Mouse (Mus musculus) forebrain, embryonic 15.5 days (tissue): ENCODE measurements around the gene Lsamp. TPM values are rescaled to one million over a fixed set of nuclear protein-coding genes. Genes with fewer than 3 reads are reported as not detected.
A peak's percentile ranks its signal among the peaks of the same experiment; 100 is the strongest.

ENCODE experiments used
- ATAC-seq: fragments of 200-750 bp; cut with Nextera tagmentation; replicated peaks from 2 replicates; pipeline ENCODE4 v1.8.0; 2017; ENCODE audit warnings: mild to moderate bottlenecking, moderate TSS enrichment, moderate library complexity
- H3K27ac ChIP-seq: fragments of 300-500 bp; sonication (generic); replicated peaks from 2 replicates; pipeline ENCODE4 v1.5.1; 2015; ENCODE audit warnings: mild to moderate bottlenecking, inconsistent platforms
- H3K27me3 ChIP-seq: fragments of 300-500 bp; sonication (generic); 2 replicates; pipeline ENCODE4 v1.6.1; 2015; ENCODE audit warnings: inconsistent platforms
- H3K36me3 ChIP-seq: fragments of 300-500 bp; sonication (generic); 2 replicates; pipeline ENCODE4 v1.6.1; 2015; ENCODE audit warnings: mild to moderate bottlenecking, inconsistent platforms
- H3K4me1 ChIP-seq: fragments of 300-500 bp; sonication (generic); 2 replicates; pipeline ENCODE4 v1.6.1; 2015; ENCODE audit warnings: inconsistent platforms
- H3K4me2 ChIP-seq: fragments of 300-500 bp; sonication (generic); replicated peaks from 2 replicates; pipeline ENCODE4 v1.6.1; 2015; ENCODE audit warnings: mild to moderate bottlenecking, inconsistent platforms
- H3K4me3 ChIP-seq: fragments of 300-500 bp; sonication (generic); 2 replicates; pipeline ENCODE4 v1.5.1; 2015; ENCODE audit warnings: mild to moderate bottlenecking, inconsistent platforms
- H3K9ac ChIP-seq: fragments of 300-500 bp; sonication (generic); replicated peaks from 2 replicates; pipeline ENCODE4 v1.6.1; 2015; ENCODE audit warnings: mild to moderate bottlenecking, inconsistent platforms
- H3K9me3 ChIP-seq: fragments of 300-500 bp; sonication (generic); 2 replicates; pipeline ENCODE4 v1.6.1; 2016; ENCODE audit warnings: inconsistent platforms
- WGBS: fragments of 180-500 bp; shearing (Covaris S2); methylation state at CpG from one replicate; pipeline ENCODE4 v1.1.7; 2015; ENCODE audit warnings: mixed read lengths; 5-methylcytosine and 5-hydroxymethylcytosine counted together
- polyA plus RNA-seq: library from polyadenylated mRNA; unstranded; fragments of >200 nt; fragmentation: Nextera tagmentation; extraction: Ambion mirVana; gene quantifications from 2 replicates; pipeline ENCODE4 v1.2.1, GENCODE M21; 2015

Lsamp gene
- polyA plus RNA-seq, 1 experiment from 2014 or later: 61.0 TPM

DNA sequence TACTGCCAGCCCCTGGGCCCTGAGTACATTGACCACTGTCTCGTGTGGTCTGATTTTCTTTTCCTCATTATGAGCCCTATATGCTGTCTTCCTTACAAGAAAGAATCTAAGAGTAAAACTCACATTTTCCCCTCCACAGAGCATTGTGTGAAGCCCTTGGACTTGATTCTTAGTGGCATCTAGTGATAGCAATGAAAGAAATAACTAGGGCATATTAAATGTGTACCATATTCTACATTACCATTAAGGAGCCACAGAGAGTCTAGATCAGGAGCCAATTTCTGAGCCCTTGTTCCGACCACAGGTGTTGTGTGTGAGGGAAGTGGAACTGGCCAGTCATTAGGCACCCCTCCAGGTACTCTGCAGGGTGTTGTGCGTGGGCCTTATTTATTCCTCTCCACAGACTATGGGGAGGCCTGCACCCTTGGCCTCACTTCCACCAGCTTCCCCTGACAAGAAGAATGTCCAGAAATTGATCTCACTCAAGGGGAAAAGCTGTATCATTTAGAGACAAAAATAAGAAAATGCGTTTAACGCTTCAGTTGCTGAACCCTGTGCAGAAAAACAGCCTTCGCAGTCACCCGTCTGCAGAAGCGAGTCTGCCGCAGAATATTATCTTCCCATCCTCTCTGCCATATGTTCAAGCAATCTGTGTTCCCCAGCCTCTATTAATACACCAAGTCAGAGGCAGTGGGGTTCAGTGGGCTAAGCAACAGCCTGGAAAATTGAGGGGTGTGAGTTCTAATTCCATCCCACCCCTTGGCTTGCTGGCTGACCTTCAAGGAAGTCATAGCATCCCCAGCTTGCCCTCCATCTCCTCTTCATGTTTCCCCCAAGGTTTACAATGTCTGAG is 2032.9 kb downstream of the Lsamp start:
- peaks cover 10% of the 10 kb centered on the region for H3K4me1 ChIP-seq
- no peak overlapping the region for H3K4me2 ChIP-seq
- WGBS: 66% methylated on average over 9 of the region's 9 CpGs
- H3K36me3 ChIP-seq: no peaks in the 10 kb centered on the region
- H3K4me3 ChIP-seq: no peak overlapping the region
- no peaks in the 10 kb centered on the region for H3K27me3 ChIP-seq
- H3K9me3 ChIP-seq: no peaks in the 10 kb centered on the region
- H3K9ac ChIP-seq: no peak overlapping the region
- peak; percentile 72; the same call in 1 of the 2 replicates for ATAC-seq
- H3K27ac ChIP-seq: peak overlapping the region; percentile 62; the same call in 1 of the 2 replicates

DNA sequence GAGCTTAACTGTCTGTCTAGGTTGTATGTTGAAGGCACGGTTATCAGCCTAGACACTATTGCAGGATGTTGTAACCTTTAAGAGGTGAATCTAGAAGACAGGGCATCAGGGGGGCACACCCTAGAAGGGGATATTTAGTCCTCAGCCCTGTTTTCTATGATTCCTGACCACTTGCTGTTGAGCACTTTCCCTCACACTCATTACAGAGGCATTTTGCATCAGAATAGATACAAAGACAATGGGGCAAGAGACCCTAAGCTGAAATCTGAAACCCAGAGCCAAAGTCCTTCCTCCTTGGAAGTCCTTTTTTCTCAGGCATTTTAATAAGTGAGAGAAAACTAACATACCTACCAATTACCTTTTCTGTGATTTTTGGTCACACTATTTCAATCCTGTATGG is 2038.4 kb downstream of the Lsamp start:
- Histone ChIP-seq H3K36me3 (no peaks in the 10 kb centered on the region), H3K27ac (no peak overlapping the region), H3K27me3 (no peaks in the 10 kb centered on the region), H3K4me2 (no peak overlapping the region), H3K4me3 (no peak overlapping the region), H3K4me1 (0 out of 2 replicates have a peak, but pooled peaks cover 2% of the 10 kb centered on the region), H3K9me3 (no peaks in the 10 kb centered on the region), H3K9ac (no peak overlapping the region)
- WGBS: 15% methylated on average over 1 of the region's 1 CpGs
- ATAC-seq: no peak

DNA sequence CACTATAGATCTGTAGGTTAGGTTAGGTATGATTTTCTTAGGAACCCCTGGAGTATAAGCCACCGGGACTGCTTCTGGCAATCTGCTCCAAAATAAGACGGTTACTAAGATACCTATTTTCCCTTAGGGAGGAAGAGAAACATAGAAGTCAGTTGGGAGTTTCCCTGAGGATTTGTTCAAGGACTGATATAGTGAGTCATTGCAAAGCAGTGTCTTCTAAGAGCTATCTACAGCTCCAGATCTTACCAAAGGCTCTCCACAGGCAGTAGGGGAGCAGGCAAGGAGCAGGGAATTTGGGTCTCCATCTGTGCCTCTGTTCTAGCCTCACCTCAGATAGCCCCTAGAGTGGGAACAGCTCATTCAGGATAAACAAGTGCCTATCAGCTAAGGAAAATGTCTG is 2047.9 kb downstream of the Lsamp start:
- Histone ChIP-seq H3K9ac (no peak overlapping the region), H3K9me3 (no peaks in the 10 kb centered on the region), H3K4me2 (no peak overlapping the region), H3K4me1 (no peaks in the 10 kb centered on the region), H3K27ac (no peak overlapping the region), H3K27me3 (no peaks in the 10 kb centered on the region), H3K36me3 (no peaks in the 10 kb centered on the region), H3K4me3 (no peak overlapping the region)
- no peak for ATAC-seq
- 89% methylated on average over 2 of the region's 2 CpGs for whole genome bisulfite sequencing

DNA sequence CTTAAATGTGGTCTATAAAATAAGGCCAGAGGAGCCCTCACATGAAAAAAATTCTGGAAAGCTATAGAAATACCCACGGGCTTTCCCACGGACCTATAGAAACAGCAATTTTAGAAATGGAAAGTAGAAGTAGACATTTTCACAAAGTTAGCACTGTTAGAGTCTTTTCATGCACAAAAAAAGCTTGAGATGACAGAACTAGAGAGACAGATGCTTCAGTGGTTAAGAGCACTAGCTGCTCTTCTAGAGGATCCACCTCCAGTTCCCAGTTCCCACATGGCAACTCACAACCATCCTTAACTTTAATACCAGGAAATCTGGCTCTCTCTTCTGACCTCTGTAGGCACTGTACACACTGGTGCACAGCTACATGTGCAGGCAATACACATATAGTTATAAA is 2049.3 kb downstream of the Lsamp start:
- Histone ChIP-seq H3K27me3 (no peaks in the 10 kb centered on the region), H3K27ac (no peak overlapping the region), H3K4me3 (no peak overlapping the region), H3K4me1 (no peaks in the 10 kb centered on the region), H3K4me2 (no peak overlapping the region), H3K9me3 (no peaks in the 10 kb centered on the region), H3K36me3 (no peaks in the 10 kb centered on the region), H3K9ac (no peak overlapping the region)
- ATAC-seq: no peak
- 85% methylated on average over 2 of the region's 2 CpGs for WGBS

DNA sequence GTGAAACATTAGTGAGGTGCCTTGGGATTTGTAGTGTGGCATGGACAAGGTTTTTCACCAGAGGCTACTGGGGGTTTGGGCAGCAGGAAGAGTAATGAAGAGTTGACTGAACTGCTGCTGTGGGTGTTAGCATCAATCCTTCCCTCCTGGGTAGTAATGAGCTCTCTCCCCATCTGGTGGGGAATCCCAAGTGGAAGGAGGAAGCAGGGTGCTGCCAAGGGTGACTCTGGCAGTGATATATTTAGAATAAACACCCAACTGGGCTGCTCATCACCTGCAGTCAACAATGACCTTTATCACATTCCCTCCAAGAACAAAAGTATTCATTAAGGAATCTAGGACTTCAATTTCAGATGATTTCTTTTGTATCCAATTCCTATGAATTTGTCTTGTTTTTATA is 2064.0 kb downstream of the Lsamp start:
- ATAC-seq: no peak
- Histone ChIP-seq H3K4me2 (no peak overlapping the region), H3K4me3 (no peak overlapping the region), H3K27ac (no peak overlapping the region), H3K9me3 (no peaks in the 10 kb centered on the region), H3K36me3 (no peaks in the 10 kb centered on the region), H3K27me3 (no peaks in the 10 kb centered on the region), H3K9ac (no peak overlapping the region), H3K4me1 (no peaks in the 10 kb centered on the region)

DNA sequence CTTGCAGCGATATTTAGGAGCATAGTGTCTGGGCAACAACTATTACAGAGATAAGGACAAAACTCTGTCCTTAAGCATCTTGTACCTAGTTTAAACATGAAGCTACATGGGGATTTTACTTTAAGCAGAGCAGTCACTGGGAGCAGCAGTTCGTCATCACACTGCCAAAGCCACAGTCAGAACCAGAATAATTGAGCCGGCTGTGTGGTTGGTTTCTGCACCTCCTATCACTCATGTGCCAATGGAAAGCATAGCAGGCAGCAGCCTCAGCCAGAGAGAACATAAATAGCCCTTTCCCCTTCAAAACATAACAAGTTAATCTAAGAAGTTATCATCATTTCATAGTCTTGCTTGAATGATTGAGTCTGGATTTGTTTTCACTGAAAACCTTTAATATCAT is 2075.8 kb downstream of the Lsamp start:
- Histone ChIP-seq H3K4me3 (no peak overlapping the region), H3K9ac (no peak overlapping the region), H3K27ac (no peak overlapping the region), H3K27me3 (no peaks in the 10 kb centered on the region), H3K9me3 (no peaks in the 10 kb centered on the region), H3K36me3 (no peaks in the 10 kb centered on the region), H3K4me2 (no peak overlapping the region), H3K4me1 (no peaks in the 10 kb centered on the region)
- no peak for ATAC-seq
- WGBS: 65% methylated on average over 3 of the region's 3 CpGs

DNA sequence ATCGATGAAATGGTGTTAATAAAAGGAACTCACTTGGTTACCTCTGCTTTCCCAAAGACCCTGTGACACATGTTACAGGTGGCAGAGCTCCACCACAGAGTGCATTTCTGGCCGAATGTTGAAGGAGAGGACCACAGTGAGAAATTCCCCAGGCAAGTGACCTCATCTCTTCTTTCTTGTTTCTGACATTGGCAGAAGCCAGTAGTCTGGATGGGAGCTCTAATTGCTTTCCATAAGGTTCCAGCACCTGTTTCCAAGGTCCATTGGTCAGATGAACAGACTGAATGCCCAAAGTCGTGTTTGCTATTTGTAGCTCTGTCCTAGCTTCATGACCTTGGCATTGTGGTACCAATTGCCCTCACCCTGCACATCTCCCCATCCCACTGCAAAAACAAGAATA is 2090.2 kb downstream of the Lsamp start:
- 88% methylated on average over 3 of the region's 3 CpGs for WGBS
- ATAC-seq: no peak
- no peak overlapping the region for H3K9ac ChIP-seq
- no peaks in the 10 kb centered on the region for H3K36me3 ChIP-seq
- no peaks in the 10 kb centered on the region for H3K9me3 ChIP-seq
- no peak overlapping the region for H3K4me2 ChIP-seq
- no peak overlapping the region for H3K27ac ChIP-seq
- H3K4me1 ChIP-seq: peaks cover 7% of the 10 kb centered on the region; the same call in 1 of the 2 replicates
- H3K27me3 ChIP-seq: no peaks in the 10 kb centered on the region
- no peak overlapping the region for H3K4me3 ChIP-seq

DNA sequence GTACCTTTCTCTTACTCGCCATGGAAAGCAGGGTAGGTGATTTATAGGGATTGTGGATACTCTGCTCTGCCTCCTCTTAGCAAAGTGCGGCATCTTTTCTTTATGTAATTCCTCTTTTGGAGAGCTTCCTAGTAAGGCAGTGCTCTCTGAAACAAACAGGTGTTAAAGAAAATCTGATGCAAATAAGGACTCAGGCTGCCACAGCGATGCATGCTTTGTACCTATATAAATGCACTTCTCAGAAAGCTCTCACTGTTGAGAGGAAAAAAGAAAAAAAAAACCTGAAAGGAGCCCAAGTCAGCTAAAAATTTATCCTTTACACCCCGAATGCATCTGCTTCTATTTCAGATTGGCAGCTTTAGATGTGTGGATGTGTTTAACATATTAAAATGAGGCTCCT is 2095.4 kb downstream of the Lsamp start:
- no peaks in the 10 kb centered on the region for H3K27me3 ChIP-seq
- no peak overlapping the region for H3K4me3 ChIP-seq
- no peak for ATAC-seq
- no peaks in the 10 kb centered on the region for H3K36me3 ChIP-seq
- H3K9ac ChIP-seq: no peak overlapping the region
- no peaks in the 10 kb centered on the region for H3K9me3 ChIP-seq
- peaks cover 10% of the 10 kb centered on the region; the same call in 1 of the 2 replicates for H3K4me1 ChIP-seq
- WGBS: 61% methylated on average over 4 of the region's 4 CpGs
- H3K4me2 ChIP-seq: no peak overlapping the region
- H3K27ac ChIP-seq: no peak overlapping the region

DNA sequence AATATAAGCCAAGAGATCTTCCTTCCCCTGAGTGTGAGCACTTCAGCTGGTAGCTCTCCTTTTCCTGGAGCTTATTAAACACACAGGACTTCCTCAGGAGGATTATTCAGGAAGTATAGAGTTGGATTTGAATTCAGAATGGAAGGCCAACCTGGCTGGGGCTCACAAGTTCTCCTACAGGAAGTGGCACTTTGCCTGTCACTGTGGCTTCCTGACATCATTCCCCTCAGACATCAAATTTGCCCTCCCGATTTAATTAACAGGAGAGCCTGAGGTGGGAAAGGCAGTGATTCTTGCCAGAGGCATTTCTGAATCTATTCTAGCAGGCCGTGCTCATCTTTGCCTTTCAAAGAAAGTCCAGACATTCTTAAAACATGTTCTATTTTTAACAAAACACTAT is 2097.4 kb downstream of the Lsamp start:
- no peak for ATAC-seq
- 58% methylated on average over 2 of the region's 2 CpGs for WGBS

DNA sequence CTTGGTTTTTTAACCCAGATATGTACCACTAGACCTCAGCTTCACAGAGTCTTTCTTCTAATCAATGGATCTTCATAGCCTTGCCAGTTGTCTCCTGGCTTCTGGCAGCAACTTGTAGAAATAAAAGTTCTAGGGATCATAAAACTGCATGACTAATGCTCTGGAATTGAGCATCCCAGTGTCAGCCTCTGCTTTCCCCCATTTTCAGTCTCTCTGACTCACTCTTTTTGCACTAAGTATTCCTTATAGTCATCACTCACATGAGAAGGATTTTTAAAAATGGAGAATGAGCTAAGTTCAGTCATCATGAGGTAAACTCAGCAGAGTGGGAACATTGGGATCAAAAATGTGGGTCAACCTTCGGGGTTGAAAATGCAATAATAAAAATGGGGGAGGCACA is 2113.3 kb downstream of the Lsamp start:
- H3K9me3 ChIP-seq: no peaks in the 10 kb centered on the region
- no peak overlapping the region for H3K4me2 ChIP-seq
- H3K9ac ChIP-seq: no peak overlapping the region
- no peak for ATAC-seq
- no peak overlapping the region for H3K27ac ChIP-seq
- H3K4me1 ChIP-seq: peaks cover 8% of the 10 kb centered on the region
- no peaks in the 10 kb centered on the region for H3K36me3 ChIP-seq
- H3K27me3 ChIP-seq: no peaks in the 10 kb centered on the region
- H3K4me3 ChIP-seq: no peak overlapping the region
- WGBS: 90% methylated on average over 1 of the region's 1 CpGs

More for the DNA sequence above, 2097.4 kb downstream of the Lsamp start:
- Histone ChIP-seq H3K27ac (no peak overlapping the region), H3K36me3 (no peaks in the 10 kb centered on the region), H3K9ac (no peak overlapping the region), H3K4me1 (peaks cover 10% of the 10 kb centered on the region; the same call in 1 of the 2 replicates), H3K4me2 (no peak overlapping the region), H3K27me3 (no peaks in the 10 kb centered on the region), H3K4me3 (no peak overlapping the region), H3K9me3 (no peaks in the 10 kb centered on the region)

DNA sequence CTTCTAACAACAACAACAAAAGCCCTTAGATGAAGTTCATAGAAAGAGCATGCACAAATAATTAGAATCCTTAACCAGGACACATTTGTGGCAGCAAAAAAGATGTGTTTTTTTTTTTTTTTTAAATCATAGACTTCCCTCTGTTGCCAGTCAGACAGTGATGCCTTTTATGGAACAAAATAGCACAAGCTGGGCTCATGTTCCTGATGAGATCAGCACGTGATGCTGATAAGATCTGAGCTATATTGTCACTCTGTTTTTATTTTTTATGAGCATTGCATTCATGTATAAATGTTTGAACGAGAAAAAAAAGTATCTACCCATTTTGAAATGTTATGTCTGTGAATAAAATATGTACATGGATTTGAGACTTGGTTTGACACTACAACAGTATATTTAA is 2118.0 kb downstream of the Lsamp start:
- Histone ChIP-seq H3K4me1 (peaks cover 21% of the 10 kb centered on the region), H3K27me3 (no peaks in the 10 kb centered on the region), H3K27ac (0 out of 2 replicates have a peak overlapping the region, but pooled peaks have one; percentile 23), H3K9me3 (no peaks in the 10 kb centered on the region), H3K4me2 (no peak overlapping the region), H3K36me3 (no peaks in the 10 kb centered on the region), H3K4me3 (no peak overlapping the region), H3K9ac (no peak overlapping the region)
- 47% methylated on average over 2 of the region's 2 CpGs for WGBS
- peak; percentile 70 for ATAC-seq

DNA sequence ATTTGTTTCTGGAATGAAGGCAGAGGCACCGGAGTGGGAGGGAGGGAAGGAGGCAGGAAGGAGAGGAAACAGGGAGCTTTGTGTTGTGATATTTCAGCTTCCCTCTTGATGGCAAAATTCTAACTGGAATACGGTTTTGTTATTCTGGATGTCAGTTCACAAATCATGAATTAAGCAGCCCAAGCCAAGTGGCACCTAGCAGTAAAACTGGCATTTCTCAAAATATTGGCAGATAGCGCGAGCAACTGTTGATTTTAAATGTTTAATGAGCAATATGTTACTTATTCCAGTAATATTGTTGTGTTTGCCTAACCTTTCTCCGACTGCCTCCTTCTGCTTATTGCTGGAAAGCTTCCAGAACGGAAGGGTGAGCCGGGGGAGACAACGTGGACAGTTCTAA is 2118.5 kb downstream of the Lsamp start:
- peaks cover 21% of the 10 kb centered on the region for H3K4me1 ChIP-seq
- H3K27ac ChIP-seq: 0 out of 2 replicates have a peak overlapping the region, but pooled peaks have one; percentile 23
- H3K4me2 ChIP-seq: no peak overlapping the region
- no peaks in the 10 kb centered on the region for H3K27me3 ChIP-seq
- no peaks in the 10 kb centered on the region for H3K36me3 ChIP-seq
- H3K9ac ChIP-seq: no peak overlapping the region
- ATAC-seq: peak; percentile 86
- WGBS: 45% methylated on average over 8 of the region's 8 CpGs
- no peaks in the 10 kb centered on the region for H3K9me3 ChIP-seq
- no peak overlapping the region for H3K4me3 ChIP-seq

DNA sequence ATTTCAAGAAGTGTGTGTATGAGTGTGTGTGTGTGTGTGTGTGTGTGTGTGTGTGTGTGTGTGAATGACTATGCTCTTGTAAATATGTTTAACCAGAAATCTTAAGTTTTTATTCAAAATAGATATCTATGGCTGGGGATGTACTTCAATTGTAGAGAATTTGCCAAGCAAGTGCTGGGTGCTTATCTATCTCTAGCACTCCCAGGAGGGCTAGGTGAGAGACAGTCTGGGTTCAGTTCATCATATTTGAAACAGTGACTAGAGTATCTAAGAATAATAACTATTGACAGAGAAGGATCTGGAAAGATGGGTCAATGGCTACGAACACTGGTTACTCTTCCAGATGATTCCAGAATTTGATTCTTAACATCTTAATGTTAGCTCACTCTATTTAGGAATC is 2128.1 kb downstream of the Lsamp start:
- 94% methylated on average over 1 of the region's 1 CpGs for WGBS
- Histone ChIP-seq H3K4me1 (no peaks in the 10 kb centered on the region), H3K9ac (no peak overlapping the region), H3K27me3 (no peaks in the 10 kb centered on the region), H3K4me2 (no peak overlapping the region), H3K9me3 (no peaks in the 10 kb centered on the region), H3K27ac (no peak overlapping the region), H3K4me3 (no peak overlapping the region), H3K36me3 (no peaks in the 10 kb centered on the region)
- no peak for ATAC-seq
